In the genomic region with DNA sequence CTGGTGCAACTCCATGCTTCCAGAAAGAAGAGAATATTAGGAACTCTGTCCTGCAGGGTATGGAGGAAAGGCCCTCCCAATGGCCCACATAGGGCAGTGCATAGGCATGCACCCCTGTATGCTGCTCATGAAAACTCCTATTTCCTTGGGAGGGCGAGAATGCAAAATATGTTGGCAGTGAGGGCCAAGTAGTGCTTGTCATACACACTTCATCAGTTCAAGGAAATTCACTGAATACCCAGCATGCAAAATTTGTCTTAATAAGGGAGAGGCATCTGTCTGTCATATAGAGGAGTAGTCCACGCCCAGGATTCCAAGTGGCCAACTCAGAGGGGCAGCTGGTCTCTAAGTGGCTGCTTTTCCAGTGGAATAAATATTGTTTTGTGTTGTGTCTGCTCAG, we compare ENCODE assay signal across 28 mouse cellular contexts. TPM values are rescaled to one million over a fixed set of nuclear protein-coding genes. Genes with fewer than 3 reads are reported as not detected.
DNase-seq lines count a peak whose midpoint lies in the region; ATAC-seq and TF ChIP-seq lines count a peak whose summit lies in the region.
"Had no signal": no experiment of that assay in that cellular context is flagged by ENCODE, and none has a peak within 500 bp of the region (broad histone marks: within the 10 kb centered on the region; RNA-seq: fewer than 3 reads in every experiment).

No protein-coding gene starts in this region.

- ATAC-seq in hindbrain, embryonic 16.5 days: no peak
- ATAC-seq in kidney, embryonic 14.5 days (ENCODE audit: low FRiP score, low TSS enrichment): no peak
- no peak for ATAC-seq in inflammation-experienced regulatory T-cells, adult 6 months
- ATAC-seq: CD4-positive, CD25-positive, alpha-beta regulatory T cell, adult 4 months; forebrain, embryonic 13.5 days; forebrain, embryonic 15.5 days; forebrain, postnatal 0 days had no signal

- no peak overlapping the region for H3K4me2 ChIP-seq in hindbrain, embryonic 16.5 days (ENCODE audit: low read length)
- H3K4me2 ChIP-seq in kidney, embryonic 14.5 days (replicated peaks; ENCODE audit: low read depth, low read length): no peak overlapping the region
- H3K4me2 ChIP-seq: embryonic facial prominence, embryonic 13.5 days; embryonic facial prominence, embryonic 15.5 days; forebrain, embryonic 13.5 days; forebrain, embryonic 15.5 days had no signal

- DNase-seq in lung, postnatal 10 days: peak; percentile 8
- no peak for DNase-seq in lung, adult 2 months
- DNase-seq in Muller cell, postnatal 12 days (ENCODE audit: inconsistent ontology term): peak; percentile 57
- DNase-seq in lung, postnatal 25 days (ENCODE audit: low spot score): peak; percentile 16
- DNase-seq: adrenal gland, adult 2 months; adrenal gland, postnatal 10 days; adrenal gland, postnatal 25 days; B cell, adult 2 months; cerebellum, adult 11 months; cerebellum, adult 18-20 months; cerebellum, adult 8-10 months; cerebellum, adult 9-11 months; cerebellum, postnatal 14 days; cerebellum, postnatal 36 days; embryo, embryonic 11 days; forebrain, postnatal 0 days had no signal

- no peaks in the 10 kb centered on the region for H3K27me3 ChIP-seq in hindbrain, embryonic 16.5 days (replicated peaks; ENCODE audit: control insufficient read depth, insufficient read depth, low read length)
- no peaks in the 10 kb centered on the region for H3K27me3 ChIP-seq in kidney, embryonic 14.5 days (ENCODE audit: control insufficient read depth, insufficient read depth, low read length)
- H3K27me3 ChIP-seq: CH12.LX; embryonic facial prominence, embryonic 13.5 days; embryonic facial prominence, embryonic 15.5 days; forebrain, embryonic 13.5 days; forebrain, embryonic 15.5 days had no signal

- no peak overlapping the region for H3K4me3 ChIP-seq in lung, adult 2 months (replicated peaks; ENCODE audit: extremely low read depth, low read depth, low read length)
- no peak overlapping the region for H3K4me3 ChIP-seq in hindbrain, embryonic 16.5 days (ENCODE audit: low read length)
- no peak overlapping the region for H3K4me3 ChIP-seq in kidney, embryonic 14.5 days (ENCODE audit: low read length)
- H3K4me3 ChIP-seq: embryonic facial prominence, embryonic 13.5 days; embryonic facial prominence, embryonic 15.5 days; forebrain, embryonic 13.5 days; forebrain, embryonic 15.5 days had no signal

- no peaks in the 10 kb centered on the region for H3K4me1 ChIP-seq in lung, adult 2 months (ENCODE audit: control insufficient read depth, insufficient read depth, low read length)
- no peaks in the 10 kb centered on the region for H3K4me1 ChIP-seq in hindbrain, embryonic 16.5 days (ENCODE audit: control insufficient read depth, insufficient read depth, low read depth, low read length)
- no peaks in the 10 kb centered on the region for H3K4me1 ChIP-seq in kidney, embryonic 14.5 days (ENCODE audit: control insufficient read depth, insufficient read depth, low read length)
- H3K4me1 ChIP-seq: embryonic facial prominence, embryonic 13.5 days; embryonic facial prominence, embryonic 15.5 days; forebrain, embryonic 13.5 days; forebrain, embryonic 15.5 days had no signal

- H3K36me3 ChIP-seq in hindbrain, embryonic 16.5 days (ENCODE audit: control insufficient read depth, insufficient read depth, low read length): no peaks in the 10 kb centered on the region
- H3K36me3 ChIP-seq in kidney, embryonic 14.5 days (ENCODE audit: control insufficient read depth, insufficient read depth, low read length): no peaks in the 10 kb centered on the region
- H3K36me3 ChIP-seq: embryonic facial prominence, embryonic 13.5 days; embryonic facial prominence, embryonic 15.5 days; forebrain, embryonic 15.5 days; G1E had no signal

- H3K9ac ChIP-seq in hindbrain, embryonic 16.5 days (ENCODE audit: low read depth, low read length): no peak overlapping the region
- no peak overlapping the region for H3K9ac ChIP-seq in kidney, embryonic 14.5 days (ENCODE audit: low read depth, low read length)
- H3K9ac ChIP-seq: embryonic facial prominence, embryonic 13.5 days; embryonic facial prominence, embryonic 15.5 days; forebrain, embryonic 13.5 days; forebrain, embryonic 15.5 days; forebrain, postnatal 0 days had no signal

- TF ChIP-seq POLR2A in lung, adult 2 months (IDR thresholded peaks at IDR 0.05; ENCODE audit: borderline replicate concordance, extremely low read depth, low read depth, low read length): no peak

- no peak overlapping the region for H3K27ac ChIP-seq in hindbrain, embryonic 16.5 days (ENCODE audit: low read depth, low read length)
- H3K27ac ChIP-seq in kidney, embryonic 14.5 days (ENCODE audit: low read depth, low read length): no peak overlapping the region
- H3K27ac ChIP-seq: embryonic facial prominence, embryonic 13.5 days; embryonic facial prominence, embryonic 15.5 days; forebrain, embryonic 13.5 days; forebrain, embryonic 15.5 days had no signal

- H3K9me3 ChIP-seq in hindbrain, embryonic 16.5 days (ENCODE audit: control insufficient read depth, low read length): no peaks in the 10 kb centered on the region
- H3K9me3 ChIP-seq in kidney, embryonic 14.5 days (ENCODE audit: control insufficient read depth, low read length): no peaks in the 10 kb centered on the region
- H3K9me3 ChIP-seq: embryonic facial prominence, embryonic 13.5 days; embryonic facial prominence, embryonic 15.5 days; forebrain, embryonic 13.5 days; forebrain, embryonic 15.5 days had no signal

- TF ChIP-seq CTCF in lung, adult 2 months (IDR thresholded peaks at IDR 0.05; ENCODE audit: insufficient read depth, low read length): no peak

- 57% methylated on average over 2 of the region's 2 CpGs for WGBS in lung, adult 2 months
- 85% methylated on average over 2 of the region's 2 CpGs for WGBS in hindbrain, embryonic 16.5 days
- WGBS in kidney, embryonic 14.5 days: 76% methylated on average over 2 of the region's 2 CpGs

RNA-seq across cellular contexts. Expression of gene Pnlip, which starts 11.0 kb away (rescaled TPM):
- polyA plus RNA-seq in lung, adult 2 months (2012; rRNA removed): 0.18 and 5.2 TPM in 2 replicates
- polyA plus RNA-seq in hindbrain, embryonic 16.5 days (2015; fragmentation: Nextera tagmentation; extraction: Ambion mirVana): 1.5 and 2.4 TPM in 2 replicates
- not detected in 2 replicates for polyA plus RNA-seq in kidney, embryonic 14.5 days (2014; fragmentation: Nextera tagmentation; extraction: Ambion mirVana)
- not detected for polyA plus RNA-seq in inflammation-experienced regulatory T-cells, adult 6 months (2017; shearing (Covaris generic))
- polyA plus RNA-seq: CD4-positive, CD25-positive, alpha-beta regulatory T cell, adult 4 months; embryonic facial prominence, embryonic 11.5 days; embryonic facial prominence, embryonic 13.5 days; embryonic facial prominence, embryonic 15.5 days; forebrain, embryonic 11.5 days; forebrain, embryonic 13.5 days; G1E had no signal
